Mouse (Mus musculus): ENCODE measurements around the gene Maff. TPM values are rescaled to one million over a fixed set of nuclear protein-coding genes. Genes with fewer than 3 reads are reported as not detected.

Maff gene
- polyA plus RNA-seq, 1 experiment = 4.1 TPM

DNA sequence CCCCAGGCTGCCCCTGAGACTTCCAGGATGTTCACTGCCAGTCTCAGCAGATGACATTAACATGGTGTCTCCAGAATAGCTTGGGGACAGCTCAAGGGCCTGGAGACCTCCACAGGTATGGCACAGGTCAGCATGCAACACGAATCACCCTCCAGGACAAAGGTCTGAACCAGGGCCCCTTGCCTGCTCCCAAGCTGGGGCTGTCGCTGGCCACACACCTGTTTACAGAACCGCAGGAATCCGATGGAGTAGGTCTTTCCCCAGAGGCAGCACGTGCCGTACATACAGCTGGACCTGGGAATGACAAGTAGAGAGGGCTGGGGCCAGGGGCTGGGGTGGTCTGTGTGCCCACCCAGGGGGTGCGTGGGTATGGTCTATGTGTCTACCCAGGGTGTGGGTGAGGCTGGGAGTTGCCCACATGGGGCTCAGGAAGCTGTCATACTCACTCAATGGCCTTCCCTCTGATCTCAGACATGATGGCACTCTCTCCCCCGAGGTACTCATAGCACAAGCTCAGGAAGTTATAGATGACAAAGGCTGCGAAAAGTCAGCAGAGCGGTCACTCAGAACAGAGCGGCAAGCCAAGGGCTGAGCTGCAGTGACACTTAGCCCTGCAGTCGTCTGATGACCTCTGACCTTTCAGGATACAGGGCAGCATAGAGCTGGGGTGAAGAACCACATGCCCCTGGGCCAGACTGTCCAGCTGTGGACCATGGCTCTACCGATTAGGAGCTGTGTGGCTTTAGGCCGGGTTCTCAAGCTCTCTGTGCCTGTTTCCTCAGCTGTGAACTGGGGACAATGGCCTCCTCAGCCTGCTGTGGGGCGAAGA is 23.2 kb downstream of the Maff start:
- TF ChIP-seq GATA1 (IDR thresholded peaks at IDR 0.05; ENCODE audit: low read length) = no peak

- no peak for TF ChIP-seq GATA1 (IDR thresholded peaks at IDR 0.05; ENCODE audit: low read length)
These were observed 23.9 kb downstream of the Maff start for GRCm38 (mm10) chr15:79370281-79370843.

GRCm38 (mm10) chr15:79374760-79375159 is 28.3 kb downstream of the Maff start:
- no peak for TF ChIP-seq GATA1 (IDR thresholded peaks at IDR 0.05; ENCODE audit: low read length)

DNA sequence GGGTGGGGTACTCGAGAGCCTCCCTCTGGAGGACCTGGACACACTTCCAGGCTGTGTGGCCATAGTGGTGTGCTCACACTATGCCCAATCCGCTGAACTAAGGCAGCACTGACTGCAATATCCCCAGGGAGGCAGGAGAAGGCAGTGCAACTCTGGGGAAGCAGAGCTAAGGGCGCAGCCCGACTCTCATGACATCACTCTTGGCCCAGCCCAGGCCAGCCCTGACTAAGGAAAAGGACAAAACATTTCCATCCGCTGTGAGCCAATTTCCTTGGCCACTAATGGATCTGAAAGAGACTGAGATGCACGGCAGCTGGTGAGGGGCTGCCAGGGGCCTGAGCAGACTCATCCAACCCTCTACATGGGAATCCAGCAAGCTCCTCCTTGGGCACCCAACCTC is 31.3 kb downstream of the Maff start:
- TF ChIP-seq GATA1 (IDR thresholded peaks at IDR 0.05; ENCODE audit: low read length) = no peak

GRCm38 (mm10) chr15:79378608-79379007 is 32.2 kb downstream of the Maff start:
- TF ChIP-seq GATA1 (IDR thresholded peaks at IDR 0.05; ENCODE audit: low read length) = no peak

GRCm38 (mm10) chr15:79379658-79380057 is 33.2 kb downstream of the Maff start:
- TF ChIP-seq GATA1 (IDR thresholded peaks at IDR 0.05; ENCODE audit: low read length) = no peak

- TF ChIP-seq GATA1 (IDR thresholded peaks at IDR 0.05; ENCODE audit: low read length) = no peak
These were observed 34.3 kb downstream of the Maff start for GRCm38 (mm10) chr15:79380468-79381444.

- TF ChIP-seq GATA1 (IDR thresholded peaks at IDR 0.05; ENCODE audit: low read length) = no peak
These were observed 35.2 kb downstream of the Maff start for GRCm38 (mm10) chr15:79381644-79382043.

- TF ChIP-seq GATA1 (IDR thresholded peaks at IDR 0.05; ENCODE audit: low read length) = no peak
These were observed 40.7 kb downstream of the Maff start for GRCm38 (mm10) chr15:79387081-79387480.

- no peak for TF ChIP-seq GATA1 (IDR thresholded peaks at IDR 0.05; ENCODE audit: low read length)
These were observed 41.2 kb downstream of the Maff start for GRCm38 (mm10) chr15:79387611-79388010.

DNA sequence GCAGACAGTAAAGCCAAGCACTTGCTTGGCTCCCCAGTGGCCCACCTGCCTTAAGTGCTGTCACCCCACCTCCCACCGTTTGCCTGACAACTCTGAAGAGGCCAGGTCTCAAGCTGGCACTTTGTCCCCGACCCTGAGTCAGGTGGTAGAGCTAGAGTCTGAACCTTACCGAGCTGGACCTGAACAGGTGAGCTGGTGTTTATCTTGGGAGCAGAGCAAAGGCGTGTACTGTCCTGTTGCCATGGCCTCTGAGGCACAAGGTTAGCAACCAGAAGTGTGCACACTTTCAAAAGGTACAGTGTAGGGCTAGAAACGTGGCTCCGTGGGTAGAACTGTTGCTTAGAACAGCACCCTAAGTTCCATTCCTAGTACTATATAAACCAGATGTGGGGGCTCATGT is 41.8 kb downstream of the Maff start:
- no peak for TF ChIP-seq GATA1 (IDR thresholded peaks at IDR 0.05; ENCODE audit: low read length)

DNA sequence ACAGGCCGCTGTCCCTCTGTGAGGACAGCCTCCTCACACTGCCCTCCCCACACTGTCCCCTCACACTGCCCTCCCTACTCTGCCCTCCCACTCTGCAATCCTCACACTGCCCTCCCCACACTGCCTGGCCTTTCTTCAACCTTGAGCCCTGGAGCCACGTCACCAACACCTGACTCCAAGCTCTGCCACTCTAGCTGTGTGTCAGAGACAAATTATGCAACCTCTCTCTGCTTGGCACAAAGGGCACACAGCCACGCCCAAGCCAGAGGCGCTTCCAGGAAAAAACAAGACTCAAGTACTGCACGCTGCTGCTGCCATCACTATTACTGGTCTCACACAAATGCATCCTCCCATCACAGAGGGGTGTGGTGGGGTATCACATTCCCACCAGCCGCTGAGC is 44.0 kb downstream of the Maff start:
- TF ChIP-seq GATA1 (IDR thresholded peaks at IDR 0.05; ENCODE audit: low read length) = no peak

GRCm38 (mm10) chr15:79391447-79392093 is 45.1 kb downstream of the Maff start:
- no peak for TF ChIP-seq GATA1 (IDR thresholded peaks at IDR 0.05; ENCODE audit: low read length)

GRCm38 (mm10) chr15:79392527-79392926 is 46.1 kb downstream of the Maff start:
- no peak for TF ChIP-seq GATA1 (IDR thresholded peaks at IDR 0.05; ENCODE audit: low read length)

DNA sequence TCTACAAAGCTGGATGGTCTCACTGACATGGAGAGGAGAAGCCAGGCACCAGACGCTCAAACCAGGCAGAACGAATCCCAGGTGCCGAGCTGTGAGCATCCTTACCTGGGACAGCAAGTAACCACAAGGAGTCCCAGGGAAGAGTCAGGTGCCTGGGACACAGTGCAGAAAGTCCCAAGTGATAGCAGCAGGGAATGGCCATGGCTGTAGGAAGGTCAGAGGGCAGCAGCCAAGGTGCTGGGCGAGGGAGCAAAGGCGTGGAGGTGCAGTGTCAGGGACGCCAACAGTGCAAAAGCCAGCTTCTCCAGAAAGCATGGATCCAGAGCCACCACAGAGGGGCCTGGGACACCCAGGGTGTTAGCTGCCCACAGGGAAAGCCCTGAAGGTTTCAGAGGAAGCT is 46.7 kb downstream of the Maff start:
- no peak for TF ChIP-seq GATA1 (IDR thresholded peaks at IDR 0.05; ENCODE audit: low read length)
